Mouse (Mus musculus): ENCODE measurements around the gene Smim5. TPM values are rescaled to one million over a fixed set of nuclear protein-coding genes. Genes with fewer than 3 reads are reported as not detected.

Smim5 gene
- polyA plus RNA-seq, 1 experiment = not detected

DNA sequence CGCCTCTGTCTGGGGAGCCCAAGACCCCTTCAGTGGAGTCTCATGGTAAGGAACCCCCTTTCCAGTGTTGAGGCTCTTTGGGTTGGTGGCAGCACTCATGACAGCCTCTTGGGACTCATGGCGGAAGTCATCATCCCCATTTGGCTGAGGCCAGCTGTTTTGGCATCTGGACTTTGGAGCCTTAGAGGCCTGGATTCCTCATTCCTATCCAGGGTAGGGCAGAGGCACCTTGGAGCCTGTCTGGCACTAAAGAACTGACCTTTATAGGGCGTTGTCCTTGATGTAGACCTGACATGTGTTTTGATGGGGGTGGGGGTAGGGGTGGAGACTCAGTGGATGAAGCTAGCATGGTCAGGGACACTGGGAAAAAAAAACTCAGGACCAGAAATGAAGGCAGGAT is 15.4 kb upstream of the Smim5 start:
- Histone ChIP-seq H3K4me1 (ENCODE audit: control insufficient read depth, insufficient read depth, insufficient read length, low read length) (no peaks in the 10 kb centered on the region), H3K27ac (replicated peaks; ENCODE audit: low read depth, low read length) (no peak overlapping the region), H3K4me3 (ENCODE audit: insufficient read depth, low read depth, low read length) (no peak overlapping the region)

DNA sequence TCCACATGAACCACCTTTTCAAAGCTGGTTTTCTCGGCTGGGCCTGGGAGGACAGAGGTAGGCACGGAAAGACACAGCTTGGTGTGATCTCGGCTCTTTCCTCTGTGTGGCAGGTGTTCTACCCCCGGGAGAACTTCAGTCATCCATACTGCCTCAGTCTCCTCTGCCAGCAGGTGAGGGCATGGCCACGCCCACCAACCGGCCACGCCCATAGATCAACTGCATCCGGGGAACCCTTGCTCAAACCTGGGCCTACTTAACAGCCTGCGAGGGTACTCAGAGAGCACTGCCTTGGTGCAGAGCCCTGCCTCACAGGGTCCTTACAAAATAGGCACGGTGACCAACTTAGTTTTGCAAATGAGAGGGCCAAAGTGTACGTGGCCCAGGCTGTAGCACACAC is 14.5 kb upstream of the Smim5 start:
- no peak overlapping the region for H3K27ac ChIP-seq (replicated peaks; ENCODE audit: low read depth, low read length)

DNA sequence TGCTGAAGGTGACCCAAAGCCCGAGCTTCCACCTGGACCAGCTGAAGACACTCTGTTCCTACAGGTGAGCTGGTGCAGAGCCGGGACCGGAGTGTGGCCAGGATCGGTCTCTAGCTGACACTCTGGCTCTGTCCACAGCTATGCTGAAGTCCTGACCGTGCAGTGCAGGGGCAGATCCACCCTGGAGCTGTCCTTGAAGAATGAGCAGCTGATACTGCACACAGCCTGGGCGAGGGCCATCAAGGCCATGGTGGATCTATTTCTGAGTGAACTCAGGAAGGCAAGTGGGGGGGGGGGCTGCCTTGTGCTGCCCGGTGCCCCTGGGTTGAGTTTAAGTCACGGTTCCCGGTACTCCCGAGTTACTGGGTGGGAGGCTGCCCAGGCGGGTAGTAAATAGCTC is 13.3 kb upstream of the Smim5 start:
- Histone ChIP-seq H3K27ac (replicated peaks; ENCODE audit: low read depth, low read length) (no peak overlapping the region), H3K4me3 (ENCODE audit: insufficient read depth, low read depth, low read length) (no peak overlapping the region), H3K4me1 (ENCODE audit: control insufficient read depth, insufficient read depth, insufficient read length, low read length) (no peaks in the 10 kb centered on the region)

More for the DNA sequence above, 14.5 kb upstream of the Smim5 start:
- H3K4me1 ChIP-seq (ENCODE audit: control insufficient read depth, insufficient read depth, insufficient read length, low read length) = no peaks in the 10 kb centered on the region
- H3K4me3 ChIP-seq (ENCODE audit: insufficient read depth, low read depth, low read length) = no peak overlapping the region

DNA sequence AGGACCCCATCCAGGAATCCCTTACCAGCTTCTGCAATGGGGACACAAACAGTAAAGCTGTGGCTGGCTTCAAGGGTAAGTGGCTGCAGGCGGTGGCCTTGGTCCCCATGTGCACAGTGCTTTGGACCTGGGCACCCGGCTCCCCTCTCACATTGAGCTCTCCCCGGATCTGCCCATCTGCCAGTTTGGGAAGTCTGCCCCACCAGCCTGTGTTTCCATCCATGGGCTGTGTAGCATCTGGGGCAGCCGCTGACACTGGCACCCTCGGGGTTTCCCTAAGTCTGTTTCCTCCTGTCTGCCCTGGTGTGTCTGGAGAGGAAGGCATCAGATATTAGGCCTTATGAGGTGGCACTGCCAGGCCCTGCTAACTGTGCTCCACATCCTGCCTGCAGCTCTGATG is 11.7 kb upstream of the Smim5 start:
- no peak overlapping the region for H3K4me3 ChIP-seq (ENCODE audit: insufficient read depth, low read depth, low read length)
- H3K27ac ChIP-seq (replicated peaks; ENCODE audit: low read depth, low read length) = no peak overlapping the region
- no peaks in the 10 kb centered on the region for H3K4me1 ChIP-seq (ENCODE audit: control insufficient read depth, insufficient read depth, insufficient read length, low read length)

DNA sequence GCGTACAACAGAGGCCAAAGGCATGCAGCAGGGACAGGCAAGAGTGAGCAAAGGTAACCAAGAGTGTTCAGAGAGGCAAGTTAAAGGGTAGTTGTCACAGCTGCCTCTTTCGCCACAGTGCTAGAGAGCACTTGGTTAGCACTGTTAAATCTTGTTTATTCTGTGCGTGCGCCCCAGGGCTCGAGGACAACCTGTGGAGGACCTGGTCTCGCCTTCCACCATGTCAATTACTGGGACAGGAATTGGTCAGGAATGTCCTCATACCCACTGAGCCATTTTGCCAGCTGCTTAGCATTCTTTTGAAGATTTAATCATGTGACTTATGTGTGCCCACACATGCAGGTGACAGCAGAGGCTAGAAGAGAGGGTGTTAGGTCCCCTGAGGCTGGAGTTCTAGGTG is 10.6 kb upstream of the Smim5 start:
- no peak overlapping the region for H3K4me3 ChIP-seq (ENCODE audit: insufficient read depth, low read depth, low read length)
- no peaks in the 10 kb centered on the region for H3K4me1 ChIP-seq (ENCODE audit: control insufficient read depth, insufficient read depth, insufficient read length, low read length)
- H3K27ac ChIP-seq (replicated peaks; ENCODE audit: low read depth, low read length) = no peak overlapping the region

DNA sequence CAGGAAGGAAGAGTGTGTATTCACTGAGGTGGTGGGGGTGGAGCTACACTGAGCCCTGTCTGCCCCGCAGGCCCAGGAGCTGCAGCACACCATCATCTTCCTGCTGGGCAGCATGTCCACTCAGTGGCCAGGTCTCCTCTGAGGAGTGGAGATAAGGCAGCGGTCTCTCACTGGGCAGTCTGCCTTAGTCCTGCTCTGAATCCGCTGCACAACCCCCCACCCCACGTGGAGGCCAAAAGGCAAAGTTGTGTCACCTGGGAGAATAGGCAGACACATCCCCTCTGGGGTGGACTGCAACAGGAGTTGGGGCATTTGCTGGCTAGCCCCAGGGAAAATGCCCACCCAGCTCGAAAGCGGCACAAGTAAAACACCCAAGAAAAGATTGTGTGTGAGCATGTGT is 7.6 kb upstream of the Smim5 start:
- no peak overlapping the region for H3K4me3 ChIP-seq (ENCODE audit: insufficient read depth, low read depth, low read length)
- no peaks in the 10 kb centered on the region for H3K4me1 ChIP-seq (ENCODE audit: control insufficient read depth, insufficient read depth, insufficient read length, low read length)
- H3K27ac ChIP-seq (replicated peaks; ENCODE audit: low read depth, low read length) = no peak overlapping the region

DNA sequence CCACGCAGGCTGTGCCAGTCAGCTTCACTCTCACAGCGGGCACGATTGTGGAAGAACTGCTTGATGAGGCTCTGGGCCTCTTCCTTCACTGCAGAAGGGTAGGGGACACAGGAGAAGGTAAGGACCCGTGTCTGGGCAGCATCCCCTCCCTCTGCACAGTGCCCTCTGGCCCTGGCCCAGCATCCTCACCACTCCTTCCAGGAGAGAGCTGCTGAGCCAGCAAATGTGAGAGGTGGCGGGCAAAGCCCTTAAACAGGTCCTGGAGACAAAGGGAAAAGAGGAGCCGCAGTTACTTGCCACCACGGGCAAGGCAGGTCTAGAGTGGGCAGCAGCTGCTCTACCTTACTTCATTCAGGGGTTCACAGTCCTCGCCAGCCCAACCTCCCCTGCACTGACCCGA is 6.7 kb upstream of the Smim5 start:
- Histone ChIP-seq H3K4me1 (ENCODE audit: control insufficient read depth, insufficient read depth, insufficient read length, low read length) (no peaks in the 10 kb centered on the region), H3K27ac (replicated peaks; ENCODE audit: low read depth, low read length) (no peak overlapping the region), H3K4me3 (ENCODE audit: insufficient read depth, low read depth, low read length) (no peak overlapping the region)

DNA sequence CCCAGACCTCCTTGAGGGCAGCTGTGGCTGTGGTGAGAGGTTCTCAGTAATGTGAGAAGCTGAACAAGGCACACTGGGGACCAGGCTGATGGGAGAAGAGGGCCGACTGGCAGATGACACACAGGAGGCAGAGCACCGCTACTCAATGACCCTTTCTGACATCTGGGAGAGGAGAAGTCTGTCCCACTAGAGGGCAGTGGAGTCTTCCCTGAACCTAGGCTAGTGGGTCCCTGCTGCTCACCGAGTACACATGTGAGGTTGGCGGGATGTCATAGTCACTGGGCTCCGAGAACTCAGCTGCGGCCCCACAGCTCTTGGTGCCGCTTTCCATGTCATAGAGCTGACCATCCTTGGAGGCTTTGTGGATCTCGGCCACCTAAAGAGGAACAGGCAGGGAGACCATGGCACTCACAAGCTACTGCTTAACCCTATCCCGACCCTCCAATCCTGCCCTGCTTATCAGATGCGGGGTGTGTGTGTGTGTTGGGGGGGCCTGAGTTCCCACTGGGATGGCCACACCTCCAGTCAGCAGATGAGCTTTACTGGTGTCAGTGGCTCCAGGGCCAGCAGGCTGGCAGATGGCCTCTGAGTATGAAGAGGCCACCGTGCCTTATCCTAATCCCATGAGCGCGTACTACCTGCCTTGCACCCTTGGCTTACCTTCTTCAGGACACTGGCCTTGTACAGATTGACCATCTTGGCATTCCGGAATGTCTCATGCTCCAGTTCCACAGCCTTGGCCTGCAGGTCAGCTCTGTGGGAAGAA is 4.8 kb upstream of the Smim5 start:
- no peaks in the 10 kb centered on the region; the same call in 1 of the 2 replicates for H3K4me1 ChIP-seq (ENCODE audit: control insufficient read depth, insufficient read depth, insufficient read length, low read length)
- no peak overlapping the region for H3K27ac ChIP-seq (replicated peaks; ENCODE audit: low read depth, low read length)
- no peak overlapping the region for H3K4me3 ChIP-seq (ENCODE audit: insufficient read depth, low read depth, low read length)

DNA sequence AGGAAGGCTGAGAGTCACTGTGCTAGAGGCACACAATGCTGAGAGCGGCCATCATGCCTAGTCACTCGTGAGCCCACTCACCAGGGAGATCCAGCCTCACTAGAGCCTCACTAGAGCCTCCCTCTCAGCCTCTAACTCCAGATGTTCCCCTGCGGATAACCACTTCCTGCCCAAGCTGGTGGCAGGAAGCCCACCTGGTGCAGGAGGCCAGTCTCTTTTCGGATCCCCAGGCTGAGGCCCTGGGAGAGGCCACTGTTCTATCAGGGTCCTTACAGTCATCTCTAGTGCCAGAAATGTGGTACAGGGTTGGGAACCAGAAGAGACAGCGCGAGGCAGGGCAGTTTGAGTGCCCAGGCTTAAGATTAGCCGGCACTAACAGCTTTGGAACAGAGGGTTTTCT is 1.3 kb upstream of the Smim5 start:
- Histone ChIP-seq H3K4me1 (ENCODE audit: control insufficient read depth, insufficient read depth, insufficient read length, low read length) (no peaks in the 10 kb centered on the region; the same call in 1 of the 2 replicates), H3K27ac (replicated peaks; ENCODE audit: low read depth, low read length) (no peak overlapping the region), H3K4me3 (ENCODE audit: insufficient read depth, low read depth, low read length) (no peak overlapping the region)

DNA sequence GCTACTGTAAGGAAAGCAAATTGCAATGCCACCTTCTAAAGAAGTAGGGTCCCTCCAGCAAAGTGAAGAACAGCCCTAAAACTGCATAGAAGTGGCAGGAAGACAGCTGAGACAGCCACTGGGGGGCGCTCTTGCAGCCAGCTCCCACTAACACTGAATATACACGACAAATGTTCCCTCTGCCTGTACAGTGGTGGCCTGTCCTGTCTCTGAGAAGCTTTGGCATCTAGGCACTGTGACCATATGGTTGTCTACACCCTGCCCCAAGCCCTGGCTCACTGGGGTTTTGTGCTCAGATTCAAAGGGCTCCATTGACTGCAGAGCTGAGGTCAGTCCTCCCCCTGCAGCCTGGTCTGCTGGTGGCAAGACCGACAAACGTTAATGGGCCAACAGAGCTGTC is 880 bp upstream of the Smim5 start:
- Histone ChIP-seq H3K4me1 (ENCODE audit: control insufficient read depth, insufficient read depth, insufficient read length, low read length) (no peaks in the 10 kb centered on the region; the same call in 1 of the 2 replicates), H3K27ac (replicated peaks; ENCODE audit: low read depth, low read length) (no peak overlapping the region), H3K4me3 (ENCODE audit: insufficient read depth, low read depth, low read length) (no peak overlapping the region)

DNA sequence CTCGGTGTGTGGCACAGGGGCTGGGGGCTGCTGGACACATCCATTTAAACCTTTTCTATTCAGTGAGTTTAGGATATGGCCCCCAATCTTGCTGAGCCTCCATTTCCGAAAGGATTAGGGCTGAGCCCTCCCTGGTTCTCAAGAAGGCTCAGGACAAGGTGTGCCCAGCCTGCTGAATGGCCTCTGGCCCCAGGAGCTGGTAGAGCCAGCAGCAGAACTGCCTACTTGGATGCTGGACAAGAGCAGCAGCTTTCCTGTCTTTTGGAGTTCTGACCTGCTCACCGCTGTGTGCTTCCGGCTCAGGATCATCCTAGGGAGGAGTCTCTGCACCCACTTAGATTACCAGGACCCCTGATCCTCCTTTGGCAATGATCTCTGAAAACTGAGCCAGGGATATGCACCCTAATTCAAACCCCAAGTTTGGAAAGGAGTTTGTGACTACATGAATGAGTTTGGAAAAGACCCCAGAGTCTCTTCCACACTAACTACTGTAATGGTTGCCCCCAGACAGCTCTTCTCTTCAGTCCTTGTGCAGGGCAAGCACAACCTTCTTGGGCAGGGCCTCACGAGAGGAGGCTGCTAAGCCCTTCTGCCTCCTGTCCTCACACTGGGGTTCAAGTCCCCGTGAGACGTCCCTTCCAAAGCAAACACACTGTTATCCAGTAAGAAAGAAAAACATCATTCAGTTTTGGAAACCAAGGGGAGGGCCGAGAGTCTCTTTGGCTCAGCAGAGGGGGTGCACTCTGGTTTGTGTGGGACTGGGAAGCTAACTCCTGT is 983 bp downstream of the Smim5 start:
- no peaks in the 10 kb centered on the region; the same call in 1 of the 2 replicates for H3K4me1 ChIP-seq (ENCODE audit: control insufficient read depth, insufficient read depth, insufficient read length, low read length)
- no peak overlapping the region for H3K4me3 ChIP-seq (ENCODE audit: insufficient read depth, low read depth, low read length)
- H3K27ac ChIP-seq (replicated peaks; ENCODE audit: low read depth, low read length) = no peak overlapping the region

DNA sequence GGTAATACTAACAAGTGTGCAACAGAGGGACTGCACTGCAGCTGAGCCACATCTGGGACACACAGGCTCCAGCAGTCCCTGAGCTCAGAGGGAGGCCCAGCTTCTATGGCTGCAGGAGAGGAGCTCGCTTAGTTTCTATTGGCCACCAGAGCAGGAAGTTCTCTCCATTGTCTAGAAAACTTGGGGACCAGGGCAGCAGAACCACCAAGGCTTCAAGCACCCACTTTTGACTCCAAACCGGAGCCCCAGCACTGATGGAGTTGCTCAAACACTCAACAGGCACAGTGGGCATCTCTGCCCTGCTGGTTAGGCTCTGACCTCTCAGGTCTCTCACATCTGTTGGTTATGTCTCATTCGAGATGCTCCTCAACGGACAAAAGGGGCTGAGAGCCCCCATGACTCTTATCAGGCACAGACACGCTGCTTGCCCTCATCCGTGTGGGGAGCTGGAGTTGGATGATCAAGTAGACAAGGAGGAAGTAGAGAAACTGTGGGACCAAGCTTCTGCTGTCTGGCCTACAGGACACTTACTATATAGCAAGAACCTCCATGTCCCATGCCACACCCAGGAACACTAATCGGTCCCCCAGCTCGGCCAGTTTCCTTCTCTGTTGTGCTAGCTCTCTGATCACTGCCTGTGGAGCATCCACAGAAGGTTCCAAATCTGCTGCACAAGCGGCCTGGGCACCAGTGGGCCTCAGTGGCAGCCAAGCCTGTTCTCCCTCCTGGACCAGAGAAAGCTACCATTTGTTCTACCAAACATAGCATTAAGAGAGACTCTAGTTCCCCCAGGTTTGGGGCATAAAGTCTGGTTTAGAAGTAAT is 1.8 kb downstream of the Smim5 start:
- no peaks in the 10 kb centered on the region; the same call in 1 of the 2 replicates for H3K4me1 ChIP-seq (ENCODE audit: control insufficient read depth, insufficient read depth, insufficient read length, low read length)
- no peak overlapping the region for H3K4me3 ChIP-seq (ENCODE audit: insufficient read depth, low read depth, low read length)

DNA sequence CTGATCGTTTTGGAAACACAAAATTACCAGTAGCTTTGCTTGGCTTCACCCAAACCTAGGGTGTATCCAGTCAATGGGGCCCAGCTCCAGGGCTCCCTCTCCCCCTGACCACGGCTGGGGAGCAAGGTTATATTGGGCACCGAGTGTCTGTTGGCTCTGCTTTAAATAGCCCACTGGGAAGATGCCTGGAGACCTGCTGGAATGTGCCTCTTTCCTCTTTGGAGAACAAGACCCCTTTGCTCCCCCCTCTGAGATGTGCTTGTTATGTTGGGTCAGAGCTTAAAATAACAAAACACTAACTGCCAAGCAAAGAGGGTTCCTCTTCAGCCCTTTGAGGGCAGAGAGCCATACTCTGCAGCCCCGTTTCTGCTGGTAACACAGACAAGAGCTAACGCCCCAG is 2.4 kb downstream of the Smim5 start:
- Histone ChIP-seq H3K4me1 (ENCODE audit: control insufficient read depth, insufficient read depth, insufficient read length, low read length) (no peaks in the 10 kb centered on the region; the same call in 1 of the 2 replicates), H3K27ac (replicated peaks; ENCODE audit: low read depth, low read length) (no peak overlapping the region), H3K4me3 (ENCODE audit: insufficient read depth, low read depth, low read length) (no peak overlapping the region)

More for the DNA sequence above, 1.8 kb downstream of the Smim5 start:
- no peak overlapping the region for H3K27ac ChIP-seq (replicated peaks; ENCODE audit: low read depth, low read length)

DNA sequence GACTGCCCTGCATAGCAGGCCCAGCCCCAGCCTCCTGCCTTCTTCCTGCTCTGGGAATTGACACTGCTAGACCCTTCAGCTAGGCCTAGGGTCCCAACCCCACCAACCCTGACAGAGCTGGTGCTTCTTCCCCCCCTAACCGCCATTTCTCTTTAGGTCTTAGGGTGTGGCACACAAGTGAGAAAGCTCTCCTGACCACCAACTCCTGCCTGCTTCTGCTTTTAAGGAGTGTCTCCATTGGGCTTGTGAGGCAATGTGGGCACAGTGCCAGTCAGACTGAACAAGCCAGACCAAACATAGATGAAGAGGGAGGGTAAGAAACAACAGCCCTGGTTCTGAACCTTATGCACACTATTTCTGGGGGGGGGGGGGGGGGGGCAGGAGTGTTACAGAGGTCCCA is 3.1 kb downstream of the Smim5 start:
- Histone ChIP-seq H3K27ac (replicated peaks; ENCODE audit: low read depth, low read length) (no peak overlapping the region), H3K4me3 (ENCODE audit: insufficient read depth, low read depth, low read length) (no peak overlapping the region), H3K4me1 (ENCODE audit: control insufficient read depth, insufficient read depth, insufficient read length, low read length) (no peaks in the 10 kb centered on the region; the same call in 1 of the 2 replicates)
